ENCODE assay signal across 8 mouse cellular contexts in genomic region chr7:63858571-63859152, GRCm38 (mm10). TPM values are rescaled to one million over a fixed set of nuclear protein-coding genes. Genes with fewer than 3 reads are reported as not detected.
DNase-seq lines count a peak whose midpoint lies in the region; ATAC-seq and TF ChIP-seq lines count a peak whose summit lies in the region.

No protein-coding gene starts in this region.

- 8% methylated on average over 22 of the region's 22 CpGs for WGBS in hindbrain, embryonic 12.5 days
- WGBS in lung, postnatal 0 days = 2% methylated on average over 22 of the region's 22 CpGs

- peak overlapping the region; percentile 57 for H3K4me2 ChIP-seq in hindbrain, embryonic 12.5 days (replicated peaks)
- peak overlapping the region; percentile 58 for H3K4me2 ChIP-seq in lung, postnatal 0 days (replicated peaks; ENCODE audit: low read depth, low read length)

- no peaks in the 10 kb centered on the region for H3K27me3 ChIP-seq in MEL (ENCODE audit: control insufficient read depth in 1 of 2, insufficient read depth in 2 of 2, low read length in 2 of 2)
- H3K27me3 ChIP-seq in hindbrain, embryonic 12.5 days = no peaks in the 10 kb centered on the region
- H3K27me3 ChIP-seq in lung, postnatal 0 days (replicated peaks; ENCODE audit: insufficient read depth, low read length) = no peaks in the 10 kb centered on the region

- H3K4me3 ChIP-seq in MEL (ENCODE audit: control insufficient read depth in 1 of 2, insufficient read depth in 1 of 2, low read depth in 2 of 2, low read length in 2 of 2) = peak overlapping the region; percentile 67 to 76
- peak overlapping the region; percentile 35 for H3K4me3 ChIP-seq in hindbrain, embryonic 12.5 days
- peak overlapping the region; percentile 18 for H3K4me3 ChIP-seq in lung, postnatal 0 days (ENCODE audit: low read depth, low read length)

- peak; percentile 63 for ATAC-seq in hindbrain, embryonic 12.5 days (ENCODE audit: low FRiP score)
- ATAC-seq in lung, postnatal 0 days = peak; percentile 91

- H3K9ac ChIP-seq in MEL (ENCODE audit: control insufficient read depth, low read depth, low read length, poor library complexity, severe bottlenecking) = peak overlapping the region; percentile 79
- 0 out of 2 replicates have a peak overlapping the region, but pooled peaks have one; percentile 41 for H3K9ac ChIP-seq in hindbrain, embryonic 12.5 days
- peak overlapping the region; percentile 9; the same call in 1 of the 2 replicates for H3K9ac ChIP-seq in lung, postnatal 0 days (replicated peaks; ENCODE audit: low read depth)

- peak overlapping the region; percentile 17; the same call in 1 of the 2 replicates for H3K27ac ChIP-seq in MEL (ENCODE audit: control insufficient read depth, low read depth, low read length)
- H3K27ac ChIP-seq in hindbrain, embryonic 12.5 days = no peak overlapping the region
- H3K27ac ChIP-seq in lung, postnatal 0 days (ENCODE audit: low read length) = no peak overlapping the region

- H3K79me2 ChIP-seq in MEL (ENCODE audit: control insufficient read depth, insufficient read depth, low read length, poor library complexity) = no peaks in the 10 kb centered on the region; the same call in 1 of the 2 replicates

- no peaks in the 10 kb centered on the region for H3K9me3 ChIP-seq in MEL (replicated peaks; ENCODE audit: insufficient read depth, low read length)
- H3K9me3 ChIP-seq in hindbrain, embryonic 12.5 days (replicated peaks) = no peaks in the 10 kb centered on the region
- no peaks in the 10 kb centered on the region for H3K9me3 ChIP-seq in lung, postnatal 0 days (ENCODE audit: low read length)

- TF ChIP-seq CTCF in MEL (IDR thresholded peaks at IDR 0.05 in 2 of 3, conservative IDR thresholded peaks at IDR 0.05 in 1 of 3; ENCODE audit: control insufficient read depth in 1 of 3, insufficient read depth in 1 of 3, low read depth in 2 of 3, low read length in 3 of 3, poor library complexity in 1 of 3, severe bottlenecking in 1 of 3) = no peak
- no peak for TF ChIP-seq CTCF in lung, postnatal 0 days (IDR thresholded peaks at IDR 0.05)

- DNase-seq in MEL (ENCODE audit: low read depth, low spot score) = peak; percentile 90
- DNase-seq in cerebellum, adult 9-11 months = peak; percentile 85
- peak; percentile 80 to 85 for DNase-seq in frontal cortex, postnatal 10 days (ENCODE audit: low spot score in 2 of 2)
- peak; percentile 84 to 87 for DNase-seq in layer of hippocampus, postnatal 10 days (ENCODE audit: low spot score in 2 of 2)
- peak; percentile 92 for DNase-seq in lung, postnatal 0 days (ENCODE audit: low spot score)
- peak; percentile 73 for DNase-seq in ovary, postnatal 14 days (ENCODE audit: low spot score)
- peak; percentile 94 for DNase-seq in thymus, postnatal 14 days

- no peak for TF ChIP-seq RAD21 in MEL (IDR thresholded peaks at IDR 0.05; ENCODE audit: low read depth, low read length)

- peaks cover 0 to 4% of the 10 kb centered on the region in 2 experiments; a peak in 1 of 4 replicates for H3K4me1 ChIP-seq in MEL (ENCODE audit: control insufficient read depth in 1 of 2, insufficient read depth in 2 of 2, low read length in 2 of 2)
- no peaks in the 10 kb centered on the region for H3K4me1 ChIP-seq in hindbrain, embryonic 12.5 days
- no peaks in the 10 kb centered on the region for H3K4me1 ChIP-seq in lung, postnatal 0 days (ENCODE audit: insufficient read depth, low read depth, low read length)

- H3K36me3 ChIP-seq in MEL (ENCODE audit: control insufficient read depth in 1 of 2, insufficient read depth in 2 of 2, low read length in 2 of 2) = peaks cover 0 to 2% of the 10 kb centered on the region in 2 experiments; a peak in 1 of 4 replicates
- no peaks in the 10 kb centered on the region for H3K36me3 ChIP-seq in hindbrain, embryonic 12.5 days
- H3K36me3 ChIP-seq in lung, postnatal 0 days (ENCODE audit: insufficient read depth, low read length) = no peaks in the 10 kb centered on the region

- TF ChIP-seq EP300 in MEL (IDR thresholded peaks at IDR 0.05; ENCODE audit: low read depth in 1 of 2, low read length in 2 of 2) = no peak
- no peak; the same call in 1 of the 2 replicates for TF ChIP-seq EP300 in lung, postnatal 0 days (IDR thresholded peaks at IDR 0.05)

- peak; percentile 46 to 81; a peak in 3 of 4 replicates for TF ChIP-seq POLR2A in MEL (IDR thresholded peaks at IDR 0.05; ENCODE audit: control insufficient read depth in 1 of 2, insufficient read depth in 1 of 2, low read depth in 1 of 2, low read length in 2 of 2, poor library complexity in 1 of 2)

TF ChIP-seq in MEL, 35 proteins besides CTCF, POLR2A, EP300 and RAD21:
- TF ChIP-seq GABPA (IDR thresholded peaks at IDR 0.05; ENCODE audit: low read depth, low read length) (no peak), ZMIZ1 (IDR thresholded peaks at IDR 0.05; ENCODE audit: low read depth, low read length) (no peak), ELF1 (IDR thresholded peaks at IDR 0.05; ENCODE audit: low read depth, low read length) (peak; percentile 37; the same call in 1 of the 2 replicates), SMC3 (IDR thresholded peaks at IDR 0.05; ENCODE audit: low read depth, low read length) (no peak), BHLHE40 (IDR thresholded peaks at IDR 0.05; ENCODE audit: borderline replicate concordance, low read depth, low read length) (peak; percentile 62; the same call in 1 of the 2 replicates), HCFC1 (IDR thresholded peaks at IDR 0.05; ENCODE audit: low read depth, low read length) (0 out of 2 replicates have a peak, but pooled peaks have one; percentile 36), CHD2 (IDR thresholded peaks at IDR 0.05; ENCODE audit: low read length) (no peak), NRF1 (IDR thresholded peaks at IDR 0.05; ENCODE audit: insufficient read depth, low read depth, low read length, poor library complexity, severe bottlenecking) (no peak), TCF12 (IDR thresholded peaks at IDR 0.05; ENCODE audit: low read depth, low read length) (0 out of 2 replicates have a peak, but pooled peaks have one; percentile 35), MYB (IDR thresholded peaks at IDR 0.05; ENCODE audit: low read depth, low read length) (no peak), JUND (IDR thresholded peaks at IDR 0.05; ENCODE audit: low read depth, low read length) (no peak), SIN3A (IDR thresholded peaks at IDR 0.05; ENCODE audit: low read length) (peak; percentile 48), NELFE (IDR thresholded peaks at IDR 0.05; ENCODE audit: low read depth, low read length) (peak; percentile 77), USF2 (IDR thresholded peaks at IDR 0.05; ENCODE audit: borderline replicate concordance in 1 of 2, insufficient read depth in 1 of 2, low read depth in 1 of 2, low read length in 2 of 2) (no peak), MAZ (IDR thresholded peaks at IDR 0.05; ENCODE audit: low read depth, low read length) (peak; percentile 75; the same call in 1 of the 2 replicates), POLR2AphosphoS2 (IDR thresholded peaks at IDR 0.05; ENCODE audit: low read length) (peak; percentile 69; the same call in 1 of the 2 replicates), MEF2A (IDR thresholded peaks at IDR 0.05; ENCODE audit: extremely low read depth, insufficient replicate concordance, low read depth, low read length, poor library complexity, severe bottlenecking) (no peak), E2F4 (IDR thresholded peaks at IDR 0.05; ENCODE audit: borderline replicate concordance, low read depth, low read length) (no peak), GATA1 (IDR thresholded peaks at IDR 0.05; ENCODE audit: low read depth, low read length) (no peak), MXI1 (IDR thresholded peaks at IDR 0.05; ENCODE audit: low read depth, low read length) (peak; percentile 72; the same call in 1 of the 2 replicates), CHD1 (IDR thresholded peaks at IDR 0.05; ENCODE audit: low read depth, low read length) (no peak), MAX (IDR thresholded peaks at IDR 0.05; ENCODE audit: low read length) (peak; percentile 31; the same call in 1 of the 2 replicates), TBP (IDR thresholded peaks at IDR 0.05; ENCODE audit: low read depth, low read length) (peak; percentile 81), ETS1 (IDR thresholded peaks at IDR 0.05; ENCODE audit: low read depth, low read length) (peak; percentile 24; the same call in 1 of the 2 replicates), POLR2AphosphoS5 (IDR thresholded peaks at IDR 0.05; ENCODE audit: borderline replicate concordance, low read depth, low read length) (no peak)

RNA-seq across cellular contexts. Expression of gene E030018B13Rik, which starts 58.0 kb away (rescaled TPM):
- total RNA-seq in MEL (2012; rRNA removed) = not detected in 2 replicates
- polyA plus RNA-seq in MEL (2012; ENCODE audit: insufficient read depth in 1 of 2, insufficient read length in 2 of 2, low read depth in 1 of 2, low replicate concordance in 2 of 2, missing spikeins in 1 of 2) = under 1 TPM in 1 of 2 experiments, not detected in 1; 0.07 TPM
- polyA plus RNA-seq in hindbrain, embryonic 12.5 days (2016; fragmentation: Nextera tagmentation; extraction: Ambion mirVana) = 0.21 TPM in 1 of 2 replicates, not detected in the other
- not detected for total RNA-seq in layer of hippocampus, postnatal 10 days (2021)
- polyA plus RNA-seq in lung, postnatal 0 days (2015; fragmentation: Nextera tagmentation; extraction: Ambion mirVana) = 0.18 and 0.27 TPM in 2 replicates

Comparison
In these comparisons a context has a peak if more than half of its experiments do, and no peak if none do; other contexts are left out.
1. H3K4me3 ChIP-seq: peak in every context shown above with its lines; median percentile 72 in MEL; 35 in hindbrain, embryonic 12.5 days; 18 in lung, postnatal 0 days.
2. H3K9ac ChIP-seq: peak in every context shown above with its lines; median percentile 79 in MEL; 41 in hindbrain, embryonic 12.5 days; 9 in lung, postnatal 0 days.